Mouse (Mus musculus): ENCODE results near the gene Dmp1.

GRCm38 (mm10) chr5:104251811-104252210, 49.4 kb downstream of the Dmp1 start:
- TF ChIP-seq POLR2A (IDR thresholded peaks at IDR 0.05; ENCODE audit: insufficient read depth, low read length) (no peak), EP300 (IDR thresholded peaks at IDR 0.05; ENCODE audit: insufficient read depth, low read depth, low read length) (no peak)
